Mouse (Mus musculus): ENCODE measurements around the gene Poln.

The Poln gene

DNA sequence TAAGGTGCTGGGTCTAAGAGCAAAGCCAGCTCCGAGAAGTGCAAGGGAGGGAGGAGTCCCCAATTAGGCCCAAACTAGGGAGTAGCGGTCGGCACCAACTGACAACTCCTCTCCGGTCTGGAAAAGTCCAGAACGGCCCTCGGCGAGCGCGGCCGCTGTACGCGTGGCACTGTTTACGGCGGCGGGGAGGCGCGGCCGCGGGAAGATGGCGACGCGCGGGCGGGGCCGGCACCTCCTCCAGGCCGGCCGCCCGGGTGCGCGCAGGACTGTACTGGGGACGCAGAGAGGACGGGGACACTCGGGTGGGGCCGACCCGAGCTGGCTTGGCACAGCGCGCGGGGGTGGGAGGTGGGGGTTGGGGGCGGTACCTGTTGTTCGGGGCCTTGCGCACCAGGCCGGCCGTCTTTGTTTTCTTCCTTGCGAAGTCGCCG is 17.7 kb upstream of the Poln start:
- DNase-seq (ENCODE audit: low read depth, low spot score): peak; percentile 45

DNA sequence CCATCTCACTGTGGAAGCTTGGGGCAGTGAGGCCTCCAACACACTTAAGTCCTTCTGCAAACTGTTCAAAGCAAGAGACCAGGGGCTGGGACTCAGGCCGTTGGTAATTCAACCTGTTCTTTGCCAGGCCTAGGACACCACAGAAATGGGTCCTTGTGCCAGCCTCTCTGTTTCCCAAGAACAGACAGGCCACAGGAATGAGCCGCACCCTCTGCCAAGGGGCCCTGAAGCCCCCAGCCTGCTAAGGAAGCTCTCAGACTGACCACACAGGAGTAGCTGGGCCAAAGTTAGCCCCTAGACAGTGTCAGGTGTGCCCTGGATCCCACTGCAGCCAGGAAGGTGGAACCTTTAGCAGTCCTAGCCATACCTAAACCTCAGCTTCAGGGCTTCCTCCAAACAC is 17.1 kb upstream of the Poln start:
- DNase-seq (ENCODE audit: low read depth, low spot score): no peak

DNA sequence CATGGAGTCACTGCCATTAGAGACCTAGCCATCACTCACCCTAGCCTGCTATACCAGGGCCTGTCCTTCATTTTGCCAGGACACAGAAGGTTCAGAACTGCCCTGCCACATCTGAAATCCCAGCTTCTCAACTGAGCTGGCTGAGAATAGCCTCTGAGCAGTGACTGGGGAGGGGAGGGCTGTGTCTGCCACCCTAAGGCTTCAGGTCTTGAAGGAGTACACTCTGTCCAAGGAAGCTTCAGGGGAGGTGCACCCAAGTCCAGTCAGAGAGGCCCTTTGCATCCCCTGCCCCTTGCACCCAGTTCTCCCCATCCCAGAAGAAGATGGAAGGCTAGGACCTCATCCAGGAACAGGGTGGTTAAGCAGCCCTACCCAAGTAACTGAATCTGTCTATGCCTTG is 16.5 kb upstream of the Poln start:
- DNase-seq (ENCODE audit: low read depth, low spot score): no peak

DNA sequence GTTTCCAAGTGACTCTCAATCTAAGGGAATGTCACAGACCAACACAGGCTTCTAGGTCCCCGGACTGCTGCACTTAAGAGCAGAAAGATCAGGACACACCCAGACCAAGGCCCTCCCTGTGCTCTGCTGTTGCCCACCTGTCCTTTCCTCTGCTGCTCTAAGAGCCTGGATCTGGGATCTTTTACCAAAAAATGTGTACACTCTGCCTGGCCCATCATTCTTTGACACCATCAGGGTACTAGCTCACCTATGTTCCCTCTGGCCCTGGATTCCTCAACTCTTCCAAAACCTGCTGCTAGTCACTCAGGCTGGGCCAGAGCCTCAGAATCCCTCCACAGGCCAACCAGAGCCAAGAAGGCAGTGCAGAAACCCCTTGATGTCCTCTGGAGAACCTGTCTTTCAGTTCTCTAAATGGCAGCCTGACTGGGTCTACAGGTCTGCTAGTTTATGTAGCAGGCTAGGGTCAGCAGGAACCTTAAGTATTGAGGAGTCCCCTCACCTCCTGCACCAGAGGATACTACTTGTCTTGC is 15.9 kb upstream of the Poln start:
- no peak for DNase-seq (ENCODE audit: low read depth, low spot score)

DNA sequence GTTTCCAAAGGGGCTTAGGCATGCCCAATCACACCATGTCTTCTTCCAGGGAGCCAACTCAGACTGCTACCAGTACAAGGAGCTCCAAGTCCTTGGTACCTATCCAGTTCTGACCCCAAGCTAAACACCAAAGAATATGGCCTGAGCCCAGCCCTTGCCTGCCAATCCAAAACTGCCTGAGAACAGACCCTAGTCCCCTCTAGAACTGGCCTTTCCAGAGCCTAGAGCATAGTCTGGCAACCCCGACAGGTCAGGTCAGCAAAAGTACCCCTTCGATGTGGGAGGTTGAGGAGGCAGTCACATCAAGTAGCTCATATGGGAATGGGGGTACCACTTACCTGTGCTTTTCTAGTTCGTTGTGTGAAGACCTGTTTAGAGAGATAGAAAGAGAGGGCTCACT is 14.7 kb upstream of the Poln start:
- no peak for DNase-seq (ENCODE audit: low read depth, low spot score)

DNA sequence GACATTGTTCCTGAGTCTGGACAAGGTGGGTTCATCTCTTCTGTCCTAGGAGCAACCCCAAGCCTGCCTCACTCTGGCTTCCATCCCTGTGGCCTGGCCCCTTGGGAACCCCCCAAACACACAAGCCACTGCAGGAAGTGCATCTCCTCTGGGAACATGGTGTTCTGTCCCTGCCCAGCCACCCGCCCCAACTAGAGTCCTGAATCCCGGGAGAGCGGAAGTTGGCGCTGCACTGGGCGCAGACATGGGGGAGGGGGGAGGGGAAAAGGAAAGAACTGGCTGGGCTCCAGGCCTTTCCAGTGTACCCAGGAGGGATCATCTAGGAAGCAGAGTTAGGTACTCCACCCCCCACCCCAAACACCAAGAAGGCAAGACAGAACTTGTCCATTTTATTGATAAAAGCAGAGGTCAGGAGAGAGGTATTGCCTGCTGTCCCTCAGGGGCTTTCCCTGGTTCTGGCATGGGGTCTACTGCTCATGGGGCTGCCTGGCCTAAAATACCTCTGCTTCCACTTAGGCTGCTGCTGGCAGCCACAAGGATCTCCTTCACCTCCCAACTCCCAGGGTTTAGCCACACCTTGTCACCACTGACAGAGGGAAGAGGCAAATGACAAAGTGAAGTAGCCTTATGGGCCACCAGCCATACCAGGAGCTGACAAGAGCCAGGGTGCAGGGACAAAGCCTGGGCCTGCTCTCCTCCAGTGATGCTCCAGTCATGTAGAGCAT is 14.1 kb upstream of the Poln start:
- DNase-seq (ENCODE audit: low read depth, low spot score): no peak

DNA sequence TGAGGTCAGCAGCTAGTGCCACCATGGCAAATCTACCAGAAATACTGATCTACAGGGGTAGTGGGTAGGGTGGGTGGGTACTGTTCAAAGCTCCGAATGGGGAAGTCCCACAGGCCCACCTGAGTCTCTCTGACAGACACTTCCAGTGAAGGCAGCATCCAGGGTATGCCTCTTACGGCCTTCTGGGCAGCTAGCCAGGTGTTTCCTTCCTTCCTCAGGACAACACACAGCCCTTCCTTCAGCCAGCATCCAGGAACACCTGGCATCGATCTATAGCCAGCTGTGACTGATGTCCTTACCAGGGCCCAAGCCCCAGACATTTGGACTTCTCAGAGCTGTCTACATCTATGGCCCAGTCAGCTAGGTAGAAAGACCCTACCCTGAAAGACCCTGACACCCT is 13.2 kb upstream of the Poln start:
- no peak for DNase-seq (ENCODE audit: low read depth, low spot score)

DNA sequence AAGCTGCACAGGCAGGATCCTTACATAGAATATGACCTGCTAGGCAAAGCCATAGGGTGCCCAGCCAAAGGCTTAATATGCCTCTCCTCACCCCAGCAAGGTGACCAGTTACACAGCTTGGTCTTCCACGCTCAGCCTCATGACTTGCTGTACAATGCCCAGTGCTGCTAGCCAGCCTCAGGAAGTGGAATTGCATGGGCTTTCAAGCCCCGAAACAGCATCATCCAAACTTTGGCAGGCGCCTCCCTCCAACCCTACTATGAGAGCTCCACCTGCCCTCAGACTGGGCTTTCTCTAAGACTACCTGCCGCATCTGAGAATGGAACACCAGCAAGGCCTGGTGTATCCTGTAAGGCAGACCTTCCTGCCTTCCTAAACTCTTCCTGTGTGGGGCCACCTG is 8.6 kb upstream of the Poln start:
- no peak for DNase-seq (ENCODE audit: low read depth, low spot score)

DNA sequence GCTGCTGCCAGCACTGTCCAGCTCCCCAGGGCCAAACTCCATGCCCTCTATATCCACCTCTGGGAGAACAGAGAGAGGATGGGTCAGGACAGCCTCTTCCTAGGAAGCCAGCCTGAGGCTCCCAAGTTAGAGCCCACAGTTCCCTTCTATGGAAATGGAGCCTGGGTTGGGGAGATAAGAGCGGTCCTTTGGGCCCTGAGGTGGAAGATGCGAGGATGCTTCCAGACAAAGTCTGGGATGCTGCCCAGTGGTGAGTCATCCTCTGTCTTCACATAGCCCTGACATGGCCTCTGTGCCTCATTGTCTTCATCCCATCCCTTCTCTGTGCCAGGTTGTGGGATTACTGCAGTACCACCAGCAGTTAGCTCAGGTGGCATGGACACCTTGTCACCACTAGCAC is 7.8 kb upstream of the Poln start:
- DNase-seq (ENCODE audit: low read depth, low spot score): no peak

DNA sequence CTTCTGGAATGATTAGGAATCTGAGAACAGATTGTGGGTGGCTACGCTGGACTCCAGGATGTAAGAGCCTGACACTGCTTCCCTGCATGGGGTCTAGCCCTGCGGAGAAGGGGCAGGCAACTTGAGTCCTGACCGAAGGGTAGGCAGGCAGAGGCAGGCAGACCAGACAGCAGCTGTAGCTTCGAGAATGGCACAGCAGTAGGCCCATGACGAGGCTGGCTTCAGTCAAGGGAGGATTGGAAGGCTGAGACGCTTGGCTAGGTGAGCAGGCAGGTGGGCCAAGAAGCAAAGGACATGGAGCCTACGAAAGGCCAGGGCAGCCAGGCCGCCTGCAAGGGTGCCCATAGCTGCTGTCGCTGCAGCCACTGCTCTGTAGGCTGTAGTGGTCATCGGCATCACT is 7.4 kb upstream of the Poln start:
- DNase-seq (ENCODE audit: low read depth, low spot score): no peak

DNA sequence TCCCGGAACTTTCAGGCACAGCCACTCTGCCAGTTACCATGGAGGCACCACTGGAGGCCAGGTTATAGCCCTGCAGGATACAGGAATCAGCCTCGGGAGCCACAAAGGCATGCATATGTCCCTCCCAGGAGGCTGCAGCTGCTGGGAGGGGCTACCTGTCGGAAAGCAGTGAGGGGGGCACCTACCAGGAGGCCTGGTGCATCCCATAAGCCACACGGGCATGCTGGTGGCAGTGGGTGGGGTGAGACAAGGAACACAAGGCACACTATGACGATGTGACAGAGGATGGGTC is 6.1 kb upstream of the Poln start:
- no peak for DNase-seq (ENCODE audit: low read depth, low spot score)

DNA sequence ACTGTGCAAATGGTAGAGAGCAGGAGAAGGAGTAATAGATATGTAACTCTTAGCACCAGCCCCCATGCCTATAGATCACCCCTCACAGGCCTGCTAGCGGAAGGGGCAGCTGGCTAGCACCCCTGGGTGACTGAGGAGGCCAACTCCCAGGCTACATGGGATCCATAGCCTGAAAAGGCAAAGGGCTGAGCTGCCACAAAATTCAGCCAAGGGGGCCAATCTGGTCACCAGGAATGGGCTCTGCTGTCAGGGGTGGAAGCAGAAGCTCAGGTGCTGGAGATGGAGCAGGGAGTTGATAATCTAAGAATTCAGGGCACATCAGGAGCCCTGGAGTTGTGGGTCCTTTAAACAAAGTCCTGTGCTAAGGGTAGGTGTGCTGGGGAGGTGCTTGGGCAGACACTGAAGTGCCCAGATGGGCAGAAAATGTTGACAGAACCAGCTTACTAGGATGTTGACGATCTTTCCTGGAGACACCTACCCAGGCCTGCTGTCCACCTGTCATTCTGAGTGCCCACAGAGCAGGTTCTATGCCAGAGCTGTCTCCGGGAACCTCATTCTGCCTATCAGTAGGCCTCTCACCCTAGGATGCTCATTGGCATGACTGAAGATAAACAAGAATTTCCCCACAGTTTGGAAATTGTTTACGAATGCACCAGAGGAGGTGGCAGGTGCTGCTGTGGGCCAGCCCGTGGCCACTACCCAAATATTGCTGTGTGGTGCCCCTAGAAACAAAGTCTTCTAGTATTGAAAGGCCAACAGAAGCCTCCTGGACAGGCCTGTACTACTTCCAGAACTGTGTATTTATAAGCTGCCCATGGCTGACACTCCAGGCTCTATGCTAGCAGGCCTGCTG is 5.5 kb upstream of the Poln start:
- no peak for DNase-seq (ENCODE audit: low read depth, low spot score)

DNA sequence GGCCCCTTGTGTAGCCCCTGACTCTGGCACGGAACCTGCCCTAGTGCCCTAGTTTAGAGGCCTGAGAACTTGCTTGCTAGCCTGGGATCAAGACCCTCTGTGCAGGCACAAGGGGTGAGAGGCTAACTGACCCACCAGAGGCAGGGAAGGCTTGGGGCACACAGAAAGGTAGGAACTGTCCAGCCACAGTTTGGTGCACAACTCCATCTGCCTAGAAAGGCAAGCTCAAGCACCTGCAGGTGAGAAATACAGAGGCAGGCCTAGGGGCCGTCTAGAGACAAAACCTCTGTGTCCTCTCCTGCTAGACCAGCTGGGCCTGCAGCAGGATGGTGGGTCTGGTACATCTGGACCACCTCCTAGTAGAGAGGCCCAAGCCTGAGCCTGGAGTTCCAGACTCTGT is 4.8 kb upstream of the Poln start:
- no peak for DNase-seq (ENCODE audit: low read depth, low spot score)

DNA sequence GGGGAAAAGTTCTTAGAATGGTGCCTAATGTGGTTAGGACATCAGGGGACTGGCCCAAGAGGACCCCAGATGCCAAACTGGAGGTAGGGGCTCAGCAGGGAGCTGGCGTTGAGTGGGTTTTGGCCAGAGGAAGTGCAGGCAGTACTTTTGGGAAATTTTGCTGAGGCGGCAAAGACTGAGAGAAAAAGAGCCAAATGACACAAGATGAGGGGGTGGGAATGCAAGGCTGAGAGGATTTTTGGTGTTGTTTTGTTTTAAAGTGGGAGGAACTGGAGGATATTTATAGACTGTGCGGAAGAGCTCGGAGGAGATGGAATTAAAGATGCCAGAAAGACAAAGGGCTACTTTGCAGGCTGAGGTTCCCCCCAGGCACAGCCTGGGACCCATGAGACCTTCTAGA is 1.5 kb upstream of the Poln start:
- no peak for DNase-seq (ENCODE audit: low read depth, low spot score)

DNA sequence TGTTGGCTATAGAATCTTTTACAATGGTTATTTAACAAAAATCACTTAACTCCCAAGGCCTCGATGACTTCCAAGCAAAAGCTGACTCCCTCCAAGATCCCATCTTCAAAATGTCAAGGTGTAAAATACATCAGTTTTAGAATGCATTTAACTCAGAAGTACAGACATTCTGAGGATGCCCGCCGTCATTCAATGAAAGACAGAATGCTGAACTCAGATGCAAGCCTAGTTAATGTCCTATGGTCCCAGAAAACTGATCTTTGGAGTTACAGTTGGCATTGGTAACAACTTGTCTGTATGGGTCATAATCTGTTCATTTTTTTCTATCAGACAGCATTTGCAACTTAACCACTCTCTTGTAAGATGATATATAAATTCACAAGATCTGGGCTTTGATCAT is 706 bp upstream of the Poln start:
- DNase-seq (ENCODE audit: low read depth, low spot score): no peak

DNA sequence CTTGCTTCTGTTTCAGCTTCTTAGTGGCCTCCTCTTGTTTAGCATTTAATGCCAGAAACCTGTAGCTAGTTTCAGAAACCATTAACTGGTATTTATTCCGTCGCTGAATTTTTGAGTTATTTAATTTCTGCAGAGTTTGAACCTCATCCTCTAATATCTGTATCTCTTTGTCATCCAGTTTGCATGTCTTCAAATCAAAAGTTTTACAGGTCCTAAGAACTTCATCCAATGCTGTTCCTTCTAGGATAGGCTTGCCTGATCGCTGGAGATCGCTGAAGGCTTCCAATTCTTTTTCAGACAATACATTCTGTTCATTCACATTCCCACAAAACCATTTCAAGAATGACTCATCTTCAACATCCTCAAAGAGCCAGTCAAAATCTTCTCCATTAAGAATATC is 1.4 kb downstream of the Poln start:
- DNase-seq (ENCODE audit: low read depth, low spot score): no peak

DNA sequence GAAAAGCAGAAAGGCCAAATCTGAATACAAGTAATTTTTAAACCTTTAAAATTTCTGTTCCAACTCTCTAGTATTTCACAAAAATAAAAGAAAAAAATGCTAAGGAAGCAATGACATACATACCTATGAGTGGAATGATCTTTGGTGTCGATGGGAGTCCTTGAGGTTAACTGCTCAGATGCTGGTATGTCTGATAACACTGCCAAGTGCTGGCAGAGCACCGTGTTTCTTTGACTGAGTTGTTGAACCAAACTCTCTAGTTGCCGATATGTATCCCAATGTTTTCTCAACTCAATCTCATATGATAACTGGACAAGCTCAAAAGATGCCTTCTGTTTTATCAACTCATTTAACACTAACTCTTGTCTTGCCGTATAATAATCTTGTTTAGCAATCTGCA is 3.5 kb downstream of the Poln start:
- no peak for DNase-seq (ENCODE audit: low read depth, low spot score)

DNA sequence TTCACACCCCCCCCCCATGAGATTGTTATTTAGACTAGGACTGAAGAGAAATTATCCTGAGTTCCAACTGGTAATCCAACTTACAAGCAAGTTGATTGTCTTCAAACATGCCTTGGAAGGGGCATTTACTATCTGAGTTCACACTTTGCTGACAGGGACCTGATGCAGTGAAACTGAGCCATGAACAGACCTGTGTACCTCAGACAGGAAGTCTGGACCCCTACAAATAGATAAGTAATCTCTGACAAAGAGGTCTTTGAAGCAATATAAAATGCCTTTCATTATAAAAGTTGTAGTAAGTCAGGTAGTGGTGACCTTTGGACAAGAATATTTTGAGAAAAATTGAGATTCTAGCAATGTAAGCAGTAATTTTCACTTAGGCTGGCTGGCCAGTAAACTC is 20.8 kb downstream of the Poln start:
- DNase-seq (ENCODE audit: low read depth, low spot score): no peak

DNA sequence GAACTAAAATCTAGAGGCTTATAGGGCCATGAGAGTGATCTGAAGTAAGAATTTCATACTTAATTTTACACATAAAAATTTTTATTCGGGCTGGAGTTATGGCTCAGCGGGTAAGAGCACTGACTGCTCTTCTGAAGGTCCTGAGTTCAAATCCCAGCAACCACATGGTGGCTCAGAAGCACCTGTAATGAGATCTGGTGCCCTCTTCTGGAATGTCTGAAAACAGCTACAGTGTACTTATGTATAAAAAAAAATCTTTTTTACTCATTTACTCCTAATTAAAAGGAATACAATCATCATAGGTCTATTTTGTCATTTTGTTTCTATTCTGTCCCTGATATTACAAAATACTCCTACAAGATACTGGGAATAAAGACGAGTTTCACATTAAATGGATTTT is 21.7 kb downstream of the Poln start:
- DNase-seq (ENCODE audit: low read depth, low spot score): no peak

DNA sequence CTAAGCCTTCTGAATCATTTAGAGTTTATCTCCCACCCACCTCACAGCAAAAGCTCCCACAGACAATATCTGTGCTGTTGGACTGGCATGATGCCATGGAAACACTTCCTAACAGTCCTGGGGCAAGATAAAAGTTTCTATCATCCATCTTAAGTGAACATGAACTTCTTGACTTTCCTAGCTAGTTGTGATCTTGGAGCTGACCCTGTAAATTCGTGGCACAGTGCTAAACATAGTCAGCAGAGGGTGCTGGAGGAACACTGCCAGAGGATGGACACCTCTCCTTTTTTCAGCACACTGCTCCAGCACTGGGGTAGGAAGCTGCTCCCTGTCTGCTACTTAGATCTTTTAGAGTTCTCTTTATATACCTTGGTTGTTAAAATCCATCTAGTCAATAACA is 29.5 kb downstream of the Poln start:
- peak; percentile 6 for DNase-seq (ENCODE audit: low read depth, low spot score)

DNA sequence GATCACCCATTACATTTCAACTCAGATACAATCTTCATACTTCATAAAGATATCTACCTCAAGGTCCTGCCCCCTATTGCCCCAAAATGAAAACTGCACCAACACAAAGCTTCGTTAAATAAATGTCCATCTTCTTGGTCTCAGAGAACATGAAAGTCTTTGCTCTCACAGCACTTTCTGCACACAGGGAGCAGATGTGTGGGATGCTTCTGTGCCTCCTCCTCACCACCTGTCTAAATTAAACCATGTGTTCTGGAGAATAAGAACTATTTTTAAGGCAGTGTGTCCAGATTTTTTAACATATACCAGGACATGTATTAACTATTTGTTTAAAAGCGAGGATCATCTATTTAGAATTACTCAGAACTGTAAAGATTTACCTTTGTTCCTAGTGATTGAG is 36.5 kb downstream of the Poln start:
- no peak for DNase-seq (ENCODE audit: low read depth, low spot score)

DNA sequence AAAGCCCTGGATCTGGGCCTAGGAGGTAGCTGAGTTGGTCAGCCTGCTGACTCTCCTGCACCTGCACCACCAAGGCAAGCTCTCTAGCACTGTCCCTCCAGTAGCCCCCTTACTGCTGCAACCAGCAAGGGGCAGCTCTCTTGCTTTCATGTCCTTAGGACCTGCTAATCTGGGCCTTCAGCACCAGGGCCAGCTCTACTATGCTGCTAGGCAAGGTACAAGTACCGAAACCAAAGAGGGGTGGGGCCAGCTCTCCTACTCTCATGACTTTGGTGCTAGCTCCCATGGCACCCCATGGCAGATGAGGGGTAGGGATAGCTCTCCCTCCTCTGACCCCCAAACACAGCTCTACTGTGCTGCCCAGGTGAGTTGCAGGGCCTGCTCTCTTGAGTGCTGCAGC is 45.1 kb downstream of the Poln start:
- DNase-seq (ENCODE audit: low read depth, low spot score): peak; percentile 8

DNA sequence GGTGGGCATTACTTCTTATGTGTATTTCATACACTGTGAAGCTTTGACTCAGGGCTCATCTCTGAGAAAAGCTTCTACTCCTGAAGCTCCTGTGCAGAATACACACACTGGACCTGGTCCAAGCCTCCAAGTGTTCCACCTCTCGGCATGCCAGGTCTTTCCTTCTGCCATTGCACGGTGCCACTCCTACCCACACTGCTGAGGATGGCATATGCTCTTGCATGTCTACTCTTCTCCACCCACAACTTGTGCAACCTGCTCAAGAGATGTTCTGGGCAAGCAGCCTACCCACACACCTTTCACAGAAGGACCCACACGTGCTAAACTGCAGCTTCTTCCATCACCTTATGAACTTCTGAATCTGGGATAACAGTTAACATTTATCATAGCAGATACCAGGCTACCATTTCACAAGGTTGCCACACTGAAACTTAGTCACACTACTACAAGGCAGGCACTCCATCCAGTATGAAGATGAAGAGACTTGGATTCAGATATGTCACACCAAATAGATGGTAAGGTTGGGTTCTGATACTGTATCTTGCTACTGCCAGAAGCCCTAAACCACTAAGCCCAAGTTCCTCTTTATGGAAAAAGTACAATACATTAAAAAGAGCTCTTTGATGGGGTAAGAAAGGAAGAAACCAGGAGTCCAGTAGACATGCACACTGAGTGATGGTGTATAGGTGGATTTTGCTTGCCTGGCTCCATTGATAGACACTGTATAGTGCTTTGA is 50.0 kb downstream of the Poln start:
- DNase-seq (ENCODE audit: low read depth, low spot score): no peak

Data from mesoderm, embryonic 11.5 days (tissue).